Mouse (Mus musculus) embryonic facial prominence, embryonic 14.5 days (tissue): ENCODE results near the gene Ptpn14. TPM values are rescaled to one million over a fixed set of nuclear protein-coding genes. Genes with fewer than 3 reads are reported as not detected.

ENCODE experiments used
- ATAC-seq: fragments of 200-750 bp; cut with Nextera tagmentation; 2 replicates; pipeline ENCODE4 v1.8.0; 2017; ENCODE audit warnings: low read depth, moderate number of reproducible peaks, moderate TSS enrichment
- DNase-seq: peaks from one replicate; pipeline ENCODE4 v3.0.0-alpha.2; 2015; ENCODE audit warnings: low spot score
- H3K27ac ChIP-seq: fragments of 300-500 bp; sonication (generic); replicated peaks from 2 replicates; pipeline ENCODE4 v1.5.1; 2014; ENCODE audit warnings: low read depth, mild to moderate bottlenecking, low read length, moderate library complexity
- H3K27me3 ChIP-seq: fragments of 300-500 bp; sonication (generic); replicated peaks from 2 replicates; pipeline ENCODE4 v1.6.1; 2014; ENCODE audit warnings: low read length; ENCODE audit not compliant: control insufficient read depth, insufficient read depth
- H3K36me3 ChIP-seq: fragments of 300-500 bp; sonication (generic); 2 replicates; pipeline ENCODE4 v1.6.1; 2014; ENCODE audit warnings: low read length, mixed read lengths; ENCODE audit not compliant: control insufficient read depth, insufficient read depth
- H3K4me1 ChIP-seq: fragments of 300-500 bp; sonication (generic); 2 replicates; pipeline ENCODE4 v1.6.1; 2014; ENCODE audit warnings: antibody characterized with exemption, low read length; ENCODE audit not compliant: control insufficient read depth, insufficient read depth
- H3K4me2 ChIP-seq: fragments of 300-500 bp; sonication (generic); 2 replicates; pipeline ENCODE4 v1.6.1; 2014; ENCODE audit warnings: low read depth, mild to moderate bottlenecking, low read length, moderate library complexity, mixed read lengths
- H3K4me3 ChIP-seq: fragments of 300-500 bp; sonication (generic); 2 replicates; pipeline ENCODE4 v1.5.1; 2014; ENCODE audit warnings: low read depth, mild to moderate bottlenecking, low read length
- H3K9ac ChIP-seq: fragments of 300-500 bp; sonication (generic); 2 replicates; pipeline ENCODE4 v1.6.1; 2014; ENCODE audit warnings: low read depth, mild to moderate bottlenecking, low read length, moderate library complexity, mixed read lengths
- H3K9me3 ChIP-seq: fragments of 300-500 bp; sonication (generic); 2 replicates; pipeline ENCODE4 v1.6.1; 2016; ENCODE audit warnings: low read length; ENCODE audit not compliant: control insufficient read depth
- WGBS: fragments of 180-500 bp; shearing (Covaris S2); extraction: QIAGEN DNeasy Blood & Tissue Kit; methylation state at CpG from one replicate; pipeline ENCODE4 v1.1.7; 2014; 5-methylcytosine and 5-hydroxymethylcytosine counted together
- polyA plus RNA-seq: library from polyadenylated mRNA; unstranded; fragments of >200 nt; fragmentation: Nextera tagmentation; extraction: Ambion mirVana; gene quantifications from 2 replicates; pipeline ENCODE4 v1.2.1, GENCODE M21; 2014

The Ptpn14 gene
- polyA plus RNA-seq, 1 experiment from 2014 or later, result 12.5 TPM

- Histone ChIP-seq H3K4me3 (no peak overlapping the region), H3K9me3 (no peaks in the 10 kb centered on the region), H3K9ac (no peak overlapping the region), H3K27ac (no peak overlapping the region), H3K36me3 (0 out of 2 replicates have a peak, but pooled peaks cover 2% of the 10 kb centered on the region), H3K27me3 (no peaks in the 10 kb centered on the region), H3K4me1 (peaks cover 17% of the 10 kb centered on the region), H3K4me2 (no peak overlapping the region)
- 65% methylated on average over 9 of the region's 10 CpGs for WGBS
- DNase-seq (no peak), ATAC-seq (no peak)
Measured at GRCm38 (mm10) chr1:189767164-189767563, 39.1 kb downstream of the Ptpn14 start.

- Histone ChIP-seq H3K27ac (no peak overlapping the region), H3K36me3 (0 out of 2 replicates have a peak, but pooled peaks cover 2% of the 10 kb centered on the region), H3K4me1 (peaks cover 17% of the 10 kb centered on the region), H3K4me3 (no peak overlapping the region), H3K27me3 (no peaks in the 10 kb centered on the region), H3K4me2 (no peak overlapping the region), H3K9me3 (no peaks in the 10 kb centered on the region), H3K9ac (no peak overlapping the region)
- DNase-seq (no peak), ATAC-seq (no peak)
- WGBS, result 56% methylated on average over 9 of the region's 9 CpGs
Measured at GRCm38 (mm10) chr1:189767910-189768309, 39.8 kb downstream of the Ptpn14 start.

GRCm38 (mm10) chr1:189770516-189770915, 42.4 kb downstream of the Ptpn14 start:
- no peaks in the 10 kb centered on the region for H3K9me3 ChIP-seq
- H3K4me2 ChIP-seq, result no peak overlapping the region
- DNase-seq (no peak), ATAC-seq (no peak)
- no peak overlapping the region for H3K9ac ChIP-seq
- no peak overlapping the region for H3K27ac ChIP-seq
- H3K4me3 ChIP-seq, result no peak overlapping the region
- H3K36me3 ChIP-seq, result 0 out of 2 replicates have a peak, but pooled peaks cover 2% of the 10 kb centered on the region
- peaks cover 35% of the 10 kb centered on the region for H3K4me1 ChIP-seq
- 80% methylated on average over 3 of the region's 3 CpGs for WGBS
- no peaks in the 10 kb centered on the region for H3K27me3 ChIP-seq

GRCm38 (mm10) chr1:189772707-189773106, 44.6 kb downstream of the Ptpn14 start:
- 0 out of 2 replicates have a peak, but pooled peaks have one; percentile 6 for ATAC-seq
- WGBS, result 79% methylated on average over 10 of the region's 10 CpGs
- H3K27ac ChIP-seq, result no peak overlapping the region

GRCm38 (mm10) chr1:189774778-189775177, 46.7 kb downstream of the Ptpn14 start:
- Histone ChIP-seq H3K4me3 (no peak overlapping the region), H3K27me3 (no peaks in the 10 kb centered on the region), H3K4me2 (no peak overlapping the region), H3K9ac (no peak overlapping the region), H3K9me3 (no peaks in the 10 kb centered on the region), H3K4me1 (peaks cover 36% of the 10 kb centered on the region), H3K36me3 (0 out of 2 replicates have a peak, but pooled peaks cover 2% of the 10 kb centered on the region), H3K27ac (no peak overlapping the region)
- ATAC-seq (no peak), DNase-seq (no peak)
- WGBS, result 88% methylated on average over 1 of the region's 1 CpGs

More at GRCm38 (mm10) chr1:189772707-189773106, 44.6 kb downstream of the Ptpn14 start:
- H3K9ac ChIP-seq, result no peak overlapping the region
- DNase-seq, result no peak
- H3K4me3 ChIP-seq, result no peak overlapping the region
- no peaks in the 10 kb centered on the region for H3K9me3 ChIP-seq
- peaks cover 38% of the 10 kb centered on the region for H3K4me1 ChIP-seq
- 0 out of 2 replicates have a peak, but pooled peaks cover 2% of the 10 kb centered on the region for H3K36me3 ChIP-seq
- H3K4me2 ChIP-seq, result no peak overlapping the region
- no peaks in the 10 kb centered on the region for H3K27me3 ChIP-seq

- Histone ChIP-seq H3K36me3 (no peaks in the 10 kb centered on the region), H3K9ac (no peak overlapping the region), H3K27me3 (no peaks in the 10 kb centered on the region), H3K4me1 (peaks cover 37% of the 10 kb centered on the region), H3K4me3 (no peak overlapping the region), H3K4me2 (no peak overlapping the region), H3K27ac (no peak overlapping the region), H3K9me3 (no peaks in the 10 kb centered on the region)
- DNase-seq, result no peak
- WGBS, result 79% methylated on average over 6 of the region's 6 CpGs
- ATAC-seq, result no peak
Measured at GRCm38 (mm10) chr1:189777207-189777606, 49.1 kb downstream of the Ptpn14 start.

- no peaks in the 10 kb centered on the region for H3K36me3 ChIP-seq
- H3K4me3 ChIP-seq, result no peak overlapping the region
- no peak overlapping the region for H3K4me2 ChIP-seq
- peak; percentile 65 for DNase-seq
- 0 out of 2 replicates have a peak overlapping the region, but pooled peaks have one; percentile 36 for H3K27ac ChIP-seq
- 39% methylated on average over 5 of the region's 5 CpGs for WGBS
- H3K9me3 ChIP-seq, result no peaks in the 10 kb centered on the region
- H3K9ac ChIP-seq, result no peak overlapping the region
- H3K27me3 ChIP-seq, result no peaks in the 10 kb centered on the region
- H3K4me1 ChIP-seq, result peaks cover 39% of the 10 kb centered on the region
- peak; percentile 42 for ATAC-seq
Measured at GRCm38 (mm10) chr1:189778343-189778742, 50.3 kb downstream of the Ptpn14 start.

- H3K9me3 ChIP-seq, result no peaks in the 10 kb centered on the region
- H3K4me2 ChIP-seq, result no peak overlapping the region
- H3K9ac ChIP-seq, result no peak overlapping the region
- no peaks in the 10 kb centered on the region for H3K27me3 ChIP-seq
- WGBS, result 55% methylated on average over 3 of the region's 3 CpGs
- no peaks in the 10 kb centered on the region for H3K36me3 ChIP-seq
- H3K4me1 ChIP-seq, result peaks cover 30% of the 10 kb centered on the region
- ATAC-seq (no peak), DNase-seq (no peak)
- no peak overlapping the region for H3K27ac ChIP-seq
- H3K4me3 ChIP-seq, result no peak overlapping the region
Measured at GRCm38 (mm10) chr1:189779226-189779625, 51.2 kb downstream of the Ptpn14 start.

- 72% methylated on average over 10 of the region's 10 CpGs for WGBS
- Histone ChIP-seq H3K4me1 (peaks cover 30% of the 10 kb centered on the region), H3K9ac (no peak overlapping the region), H3K27ac (no peak overlapping the region), H3K27me3 (no peaks in the 10 kb centered on the region), H3K9me3 (no peaks in the 10 kb centered on the region), H3K4me2 (no peak overlapping the region), H3K4me3 (no peak overlapping the region), H3K36me3 (0 out of 2 replicates have a peak, but pooled peaks cover 4% of the 10 kb centered on the region)
- no peak for ATAC-seq
- DNase-seq, result no peak
Measured at GRCm38 (mm10) chr1:189781721-189782345, 53.8 kb downstream of the Ptpn14 start.
